Mouse (Mus musculus) spleen, postnatal 10 days (tissue): ENCODE measurements around the gene Vps52.
"Not testable (repeated sequence)": the region's sequence is repeated elsewhere in the genome, so short reads cannot be mapped to it uniquely, and the experiment has no call there.

Experiments used
- DNase-seq, 2 experiments: peaks; one replicate each; pipeline ENCODE4 v3.0.0; 2021 to 2022; ENCODE audit warnings: low spot score in 2 of 2

Gene Vps52

DNA sequence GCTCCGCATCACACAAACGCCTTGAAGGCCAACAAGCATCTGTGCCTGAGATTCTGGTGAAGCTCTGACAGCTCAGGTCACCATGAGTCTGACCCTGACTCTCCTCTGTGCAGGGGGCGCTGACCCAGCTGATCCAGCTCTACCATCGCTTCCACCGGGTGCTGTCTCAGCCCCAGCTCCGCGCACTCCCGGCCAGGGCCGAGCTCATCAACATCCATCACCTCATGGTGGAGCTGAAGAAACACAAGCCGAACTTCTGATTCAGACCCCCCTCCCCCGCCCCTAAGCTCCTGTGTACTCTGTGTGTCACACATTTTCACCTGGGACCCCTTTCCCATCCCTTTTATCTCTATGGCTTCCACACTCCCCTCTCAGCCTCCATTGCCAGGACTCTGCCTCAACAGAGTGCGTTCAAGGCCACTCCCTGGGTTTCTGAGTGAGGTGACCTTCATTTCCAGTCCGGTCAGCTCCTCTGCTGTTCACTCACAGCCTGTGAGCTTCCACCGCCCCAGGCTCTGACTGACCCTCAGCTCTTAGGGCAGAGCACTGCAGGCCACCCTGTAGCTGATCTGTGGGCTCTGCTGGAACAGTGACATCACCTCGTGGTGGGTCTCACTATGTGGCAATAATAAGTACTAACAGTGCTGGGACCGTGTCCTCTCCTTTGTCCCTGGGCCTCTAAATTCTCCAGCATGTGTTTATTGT lies 10.4 kb downstream of the Vps52 start:
- no peak for DNase-seq

DNA sequence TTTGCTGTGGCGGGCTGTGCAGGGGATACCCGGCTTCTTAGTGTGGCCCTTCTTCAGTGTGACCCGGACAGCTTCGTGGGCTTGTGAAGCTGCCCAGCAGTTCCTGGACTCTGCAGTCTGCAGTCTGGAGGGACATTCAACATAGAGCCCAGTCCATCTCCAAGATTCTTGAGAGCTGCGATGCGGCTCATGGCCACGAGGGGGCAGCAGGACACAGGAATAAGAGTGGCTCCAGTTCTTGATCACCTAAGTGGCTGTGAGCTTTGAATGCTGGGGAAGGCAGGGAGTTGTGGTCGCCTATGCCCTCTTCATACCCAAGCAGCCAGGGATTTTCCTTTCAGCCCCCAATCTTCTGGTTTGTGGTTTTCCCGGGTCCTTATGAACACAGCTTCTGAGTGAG lies 12.9 kb downstream of the Vps52 start:
- peak; percentile 75 to 83 for DNase-seq

DNA sequence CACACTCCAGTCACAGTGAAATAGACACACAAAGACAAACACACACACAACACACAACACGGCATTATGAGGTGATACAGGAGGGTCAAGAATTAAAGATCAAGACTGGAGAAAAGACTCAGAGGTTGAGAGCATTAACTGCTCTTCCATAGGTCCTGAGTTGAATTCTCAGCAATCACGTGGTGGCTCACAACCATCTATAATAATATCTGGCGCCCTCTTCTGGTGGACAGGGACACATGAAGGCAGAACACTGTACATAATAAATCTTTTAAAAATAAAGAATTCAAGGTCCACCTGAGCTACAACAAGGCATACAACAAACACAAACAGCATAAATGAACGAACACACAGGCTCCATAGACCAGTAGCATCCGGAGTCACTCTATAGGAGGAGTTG lies 13.3 kb downstream of the Vps52 start:
- DNase-seq, result peak in 1 of 2 experiments; percentile 66

DNA sequence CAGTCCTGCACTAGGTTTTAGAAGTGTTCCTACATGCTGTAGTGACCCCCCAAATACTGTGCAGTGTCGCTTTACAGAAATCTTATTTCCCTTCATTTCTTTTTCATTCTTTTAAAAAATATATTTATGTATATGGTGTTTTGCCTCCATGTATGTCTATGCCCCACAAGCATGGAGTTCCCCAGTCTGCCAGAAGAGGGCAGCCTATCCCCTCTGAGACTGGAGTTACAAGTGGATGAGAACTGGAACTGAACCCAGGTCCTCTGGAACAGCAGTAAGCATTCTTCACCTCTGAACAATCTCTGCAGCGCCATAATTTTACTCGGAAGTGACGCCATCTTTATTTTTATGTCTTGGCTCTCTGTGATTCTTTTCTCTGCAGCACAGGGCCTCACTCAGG lies 13.8 kb downstream of the Vps52 start:
- peak in 1 of 2 experiments; percentile 54 for DNase-seq

DNA sequence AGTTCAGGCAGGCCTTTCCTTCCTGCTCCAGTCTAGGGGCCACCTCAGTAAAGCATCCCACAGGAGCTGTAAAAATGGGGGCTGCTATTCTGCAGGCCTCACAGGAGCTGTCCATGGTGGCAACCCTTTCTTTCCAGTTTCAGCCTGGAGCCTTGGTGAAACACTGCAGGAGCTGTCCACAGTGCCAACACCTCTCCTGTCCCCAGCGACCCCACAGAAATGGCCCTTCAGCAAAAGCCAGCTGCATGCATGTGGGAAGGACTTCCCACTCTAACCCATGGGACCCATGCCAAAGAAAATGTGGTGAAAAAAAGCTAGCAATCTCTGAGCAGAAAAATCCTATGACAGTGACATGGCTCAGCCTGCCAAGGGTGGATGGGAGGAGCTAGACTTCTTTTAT lies 17.1 kb downstream of the Vps52 start:
- DNase-seq, result peak in 1 of 2 experiments; percentile 56

DNA sequence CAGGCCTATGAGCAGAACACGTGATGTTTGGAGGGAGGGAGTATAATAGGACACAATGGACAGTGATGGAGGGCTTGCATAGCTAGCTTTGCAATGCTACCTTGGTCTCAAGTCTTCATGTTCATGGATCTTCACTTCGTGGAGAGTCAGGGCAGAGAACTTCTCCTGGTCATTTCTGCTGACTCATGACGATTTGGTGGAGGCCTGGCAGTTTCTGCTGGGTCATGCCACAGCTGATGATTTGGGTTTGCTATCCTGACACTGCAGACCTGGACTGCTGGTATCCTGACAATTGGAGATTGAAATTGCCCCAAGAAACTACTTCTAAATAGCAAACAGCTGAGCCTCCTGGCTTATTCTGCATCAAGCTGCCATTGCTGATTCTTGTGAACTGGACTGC lies 18.0 kb downstream of the Vps52 start:
- no peak for DNase-seq

DNA sequence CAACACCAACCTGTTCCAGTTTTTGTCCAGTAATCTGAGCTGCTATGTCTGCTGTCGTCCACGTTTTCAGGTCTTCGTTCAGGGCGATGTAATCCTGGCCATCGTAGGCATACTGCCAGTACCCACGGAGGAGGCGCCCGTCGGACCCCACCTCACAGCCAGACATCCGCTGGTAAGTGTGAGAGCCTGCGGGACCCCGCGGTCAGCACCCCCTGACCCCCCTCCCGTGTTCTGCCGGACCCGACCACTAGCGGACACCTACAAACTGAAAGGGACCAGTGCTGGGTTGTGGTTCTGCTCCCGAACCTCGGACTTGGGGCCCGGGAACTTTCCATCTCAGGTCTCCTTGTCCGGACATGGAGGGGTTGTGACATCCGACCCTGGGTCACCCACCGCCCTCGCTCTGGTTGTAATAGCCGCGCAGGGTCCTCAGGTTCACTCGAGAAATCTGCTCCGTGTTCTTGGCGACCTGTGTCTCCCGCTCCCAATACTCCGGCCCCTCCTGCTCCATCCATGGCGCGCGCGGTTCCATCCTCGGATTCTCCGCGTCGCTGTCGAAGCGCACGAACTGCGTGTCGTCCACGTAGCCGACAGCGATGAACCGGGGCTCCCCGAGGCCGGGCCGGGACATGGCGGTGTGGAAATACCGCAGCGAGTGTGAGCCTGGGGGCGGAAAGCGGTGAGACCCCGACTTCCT lies 22.4 kb downstream of the Vps52 start:
- DNase-seq, result peak in 1 of 2 experiments; percentile 22

DNA sequence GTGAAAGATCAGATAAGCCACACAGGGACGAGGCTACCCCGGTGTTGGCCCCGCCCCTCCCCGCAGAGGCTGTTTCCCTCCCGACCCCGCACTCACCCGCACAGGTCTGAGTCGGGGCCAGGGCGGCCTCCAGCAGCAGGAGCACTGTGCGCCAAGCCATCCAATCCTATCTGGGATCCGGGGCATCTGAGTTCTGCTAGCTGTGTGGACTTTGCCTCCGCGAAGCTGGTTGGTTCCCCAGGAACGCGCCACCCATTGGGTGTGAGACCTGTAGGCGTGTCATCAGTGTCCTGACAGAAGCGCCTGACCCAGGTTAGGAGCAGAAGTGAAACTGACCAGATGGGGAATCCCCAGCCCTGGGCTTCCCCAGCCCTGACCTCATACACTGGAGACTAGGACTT lies 23.0 kb downstream of the Vps52 start:
- peak; percentile 55 to 81 for DNase-seq

DNA sequence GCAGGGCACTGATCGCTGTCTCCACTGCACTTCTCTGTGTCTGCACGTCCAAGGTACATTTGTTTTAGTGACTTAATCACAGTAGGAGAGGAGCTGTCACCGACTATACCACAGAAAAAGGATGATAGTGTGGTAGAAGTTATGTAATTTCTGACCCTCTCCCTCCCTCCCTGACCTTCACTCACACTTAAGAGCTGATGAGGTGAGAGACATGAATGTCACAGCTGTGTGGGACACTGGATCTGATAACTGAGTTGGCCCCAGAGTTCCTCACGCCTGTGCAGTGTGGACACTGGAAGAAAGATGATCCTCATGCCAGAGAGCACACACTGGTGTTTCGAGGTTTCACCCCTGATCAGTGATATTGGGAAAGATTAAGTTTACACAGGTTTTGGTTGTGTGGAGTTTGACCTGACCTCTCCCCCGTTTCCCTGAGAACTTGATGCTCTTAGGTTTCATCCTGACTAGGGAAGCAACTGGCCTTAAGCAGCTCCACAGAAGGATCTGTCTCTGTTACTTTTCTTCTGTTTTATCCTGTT lies 24.0 kb downstream of the Vps52 start:
- DNase-seq, result no peak

DNA sequence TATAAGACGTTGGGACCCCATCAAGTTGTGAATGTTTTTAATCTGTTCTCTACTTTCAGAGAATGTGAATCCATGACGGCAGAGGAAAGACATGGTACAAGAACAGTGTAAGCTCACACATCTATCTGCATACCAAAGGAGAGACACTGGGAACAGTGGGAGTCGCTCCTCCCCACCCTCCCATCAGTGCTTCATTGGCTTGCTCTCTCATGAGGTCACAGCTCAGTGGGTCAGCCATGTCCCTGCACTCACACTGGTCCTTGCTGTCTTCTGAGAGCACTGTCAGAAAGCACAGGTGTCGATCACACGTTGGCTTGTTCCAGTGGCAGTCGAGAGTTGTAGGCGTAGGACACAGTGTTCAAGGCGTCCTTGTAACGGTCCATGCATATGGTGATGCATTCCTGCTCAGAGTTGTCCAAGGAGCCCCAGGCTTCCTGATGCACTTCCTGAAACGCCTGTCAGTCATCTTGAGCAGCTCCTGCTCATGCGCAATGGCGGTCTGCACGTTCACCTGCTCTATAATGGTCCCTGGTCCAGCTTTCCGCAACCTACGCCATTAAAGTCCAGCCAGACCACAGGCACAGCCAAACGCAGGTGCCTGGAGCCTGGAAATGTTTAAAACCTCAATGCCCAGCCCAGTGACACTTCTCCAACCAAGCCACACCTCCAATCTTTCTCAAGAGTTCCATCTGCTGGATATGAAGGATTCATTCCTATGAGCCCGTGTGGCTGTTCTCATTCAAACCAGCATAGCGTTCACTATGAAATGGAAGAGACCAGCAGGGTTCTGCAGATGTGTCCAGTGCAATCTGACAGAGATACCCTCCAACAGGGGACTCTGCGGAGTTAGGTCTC lies 24.8 kb downstream of the Vps52 start:
- DNase-seq, result no peak

DNA sequence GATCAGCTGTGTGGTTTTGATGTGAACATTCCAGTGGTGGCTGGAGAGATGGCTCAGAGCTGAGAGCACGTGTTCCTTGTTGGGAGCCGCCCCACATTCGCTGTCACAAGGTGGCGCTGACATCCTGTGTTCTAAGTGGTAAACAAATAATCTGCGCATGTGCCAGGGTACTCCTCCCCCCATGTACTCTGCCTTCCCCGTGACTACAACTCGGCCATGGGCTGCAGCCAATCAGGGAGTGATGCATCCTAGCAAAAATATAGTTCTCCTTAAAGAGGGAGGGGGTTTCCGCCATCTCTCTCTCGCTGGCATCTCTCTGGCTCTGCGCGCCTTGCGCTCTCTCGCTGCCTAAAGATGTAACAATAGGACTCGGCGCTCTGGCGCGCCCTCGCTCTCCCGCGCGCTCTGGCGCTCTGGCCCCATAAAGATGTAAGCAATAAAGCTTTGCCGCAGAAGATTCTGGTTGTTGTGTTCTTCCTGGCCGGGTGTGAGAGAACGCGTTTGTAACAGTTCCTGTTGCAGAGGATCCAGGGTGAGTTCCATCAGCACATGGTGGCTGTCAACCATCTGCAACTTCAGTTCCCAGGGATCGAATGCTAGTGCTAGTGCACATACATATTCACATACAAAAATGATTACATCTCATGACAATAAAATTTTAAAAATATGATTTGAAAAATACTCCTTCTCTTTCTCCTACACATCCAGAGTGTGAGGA lies 25.7 kb downstream of the Vps52 start:
- peak; percentile 50 to 87 for DNase-seq

DNA sequence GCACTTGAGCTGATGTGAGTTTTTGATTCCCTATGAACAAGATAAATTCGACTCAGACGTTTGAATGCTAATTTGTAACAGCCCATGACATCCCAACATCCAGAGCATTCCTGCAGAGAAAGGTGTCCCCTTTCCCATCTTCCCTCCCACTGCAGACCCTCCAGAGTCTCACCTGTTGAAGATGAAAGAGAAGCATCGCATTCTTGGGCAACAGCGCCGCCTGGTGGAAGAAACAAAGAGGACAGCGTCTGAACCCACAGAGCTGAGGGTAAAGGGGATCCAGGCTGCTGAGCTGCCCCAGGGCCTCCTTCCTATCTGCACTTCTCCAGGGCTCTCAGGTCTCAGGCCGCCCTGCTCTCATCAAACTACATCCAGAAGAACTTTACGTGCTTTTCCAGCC lies 26.5 kb downstream of the Vps52 start:
- DNase-seq, result peak; percentile 68 to 85

DNA sequence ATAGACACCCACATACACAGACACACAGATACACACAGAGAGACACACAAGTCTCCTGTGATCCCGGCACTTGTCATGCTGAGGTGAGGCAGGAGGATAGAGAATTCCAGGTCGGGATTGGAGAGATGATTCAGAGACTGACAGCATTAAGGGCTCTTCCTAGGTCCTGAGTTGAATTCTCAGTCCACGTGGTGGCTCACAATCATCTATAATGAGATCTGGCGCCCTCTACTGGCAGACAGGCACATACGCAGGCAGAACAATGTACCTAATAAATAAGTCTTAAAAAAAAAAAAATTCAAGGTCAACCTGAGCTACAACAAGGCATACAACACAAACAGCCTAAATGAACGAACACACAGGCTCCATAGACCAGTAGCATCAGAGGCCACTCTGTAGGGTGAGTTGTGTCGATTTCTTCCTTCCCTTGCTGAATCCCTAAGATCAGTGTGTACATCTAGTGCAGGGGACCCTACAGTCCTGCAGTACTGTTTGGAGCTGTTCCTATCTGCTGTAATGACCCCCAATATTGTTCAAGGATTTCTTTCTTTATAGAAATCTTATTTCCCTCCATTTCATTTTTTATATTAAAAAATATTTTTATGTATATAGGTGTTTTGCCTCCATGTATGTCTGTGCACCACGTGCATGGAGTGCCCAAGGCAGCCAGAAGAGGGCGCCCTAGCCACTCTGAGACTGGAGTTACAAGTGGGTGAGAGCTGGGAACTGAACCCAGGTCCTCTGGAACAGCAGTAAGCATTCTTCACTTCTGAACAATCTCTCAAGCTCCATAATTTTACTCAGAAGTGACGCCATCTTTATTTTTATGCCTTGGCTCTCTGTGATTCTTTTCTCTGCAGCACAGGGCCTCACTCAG lies 36.4 kb downstream of the Vps52 start:
- DNase-seq, result peak; percentile 37 to 81

DNA sequence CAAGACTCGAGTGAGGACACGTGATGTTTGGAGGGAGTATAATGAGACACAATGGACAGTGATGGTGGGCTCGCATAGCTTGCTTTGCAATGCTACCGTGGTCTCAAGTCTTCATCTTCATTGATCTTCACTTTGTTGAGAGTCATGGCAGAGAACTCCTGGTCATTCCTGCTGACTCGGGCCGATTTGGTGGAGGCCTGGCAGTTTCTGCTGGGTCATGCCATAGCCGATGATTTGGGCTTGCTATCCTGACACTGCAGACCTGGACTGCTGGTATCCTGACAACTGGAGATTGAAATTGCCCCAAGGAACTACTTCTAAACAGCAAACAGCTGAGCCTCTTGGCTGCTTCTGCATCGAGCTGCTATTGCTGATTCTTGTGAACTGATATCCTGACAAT lies 39.3 kb downstream of the Vps52 start:
- DNase-seq, result no peak

DNA sequence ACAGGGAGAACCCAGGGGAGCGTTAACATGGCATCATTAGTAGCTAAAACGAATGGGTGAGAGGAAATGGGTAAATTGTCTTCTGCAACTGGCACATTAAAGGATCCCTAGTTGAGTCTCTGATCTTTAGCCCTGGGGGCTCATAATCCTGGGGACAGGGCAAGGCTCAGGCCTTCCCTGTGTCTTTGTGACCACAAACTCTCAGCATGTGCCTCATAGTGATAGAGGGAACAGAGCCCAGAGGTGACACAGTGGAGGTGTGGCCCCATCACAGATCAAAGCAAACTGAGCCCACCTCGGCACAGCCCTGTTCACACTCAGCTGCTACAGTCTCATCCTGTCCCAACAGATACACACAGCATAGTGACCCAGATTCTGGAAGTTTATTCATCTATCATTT lies 40.0 kb downstream of the Vps52 start:
- no peak for DNase-seq

DNA sequence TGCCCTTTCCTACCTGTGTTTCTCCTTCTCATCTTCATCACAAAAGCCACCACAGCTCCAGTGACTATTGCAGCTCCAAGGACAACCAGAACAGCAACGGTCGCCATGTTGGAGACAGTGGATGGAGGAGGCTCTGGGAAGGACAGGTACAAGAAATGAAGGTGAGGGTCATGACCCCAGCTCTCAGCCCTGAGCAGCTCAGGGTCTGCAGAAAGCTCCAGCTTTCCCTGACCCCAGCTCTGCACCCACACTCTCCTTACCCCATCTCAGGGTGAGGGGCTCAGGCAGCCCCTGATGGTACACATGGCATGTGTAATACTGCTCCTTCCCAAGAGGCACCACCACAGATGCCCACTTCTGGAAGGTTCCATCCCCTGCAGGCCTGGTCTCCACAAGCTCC lies 41.4 kb downstream of the Vps52 start:
- not testable (repeated sequence) for DNase-seq

DNA sequence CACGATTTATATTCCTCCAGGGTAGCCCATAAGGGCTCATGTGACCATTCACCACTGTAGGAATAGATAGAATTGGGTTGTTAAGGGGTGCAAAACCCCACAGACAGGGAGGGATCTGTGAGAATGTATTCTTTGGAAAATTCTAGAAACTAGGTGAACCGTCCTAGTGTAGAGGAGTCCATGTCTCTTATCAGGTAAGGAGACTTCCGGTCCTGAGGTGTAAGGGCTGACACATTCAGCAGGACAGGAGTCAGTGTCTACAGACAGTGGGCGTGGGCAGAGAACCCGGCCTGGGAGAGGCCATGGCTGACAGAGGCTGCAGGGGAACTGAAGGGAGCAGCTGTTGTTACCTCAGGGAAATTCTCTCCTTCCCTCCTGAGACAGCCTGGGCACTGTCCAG lies 43.1 kb downstream of the Vps52 start:
- not testable (repeated sequence) for DNase-seq

DNA sequence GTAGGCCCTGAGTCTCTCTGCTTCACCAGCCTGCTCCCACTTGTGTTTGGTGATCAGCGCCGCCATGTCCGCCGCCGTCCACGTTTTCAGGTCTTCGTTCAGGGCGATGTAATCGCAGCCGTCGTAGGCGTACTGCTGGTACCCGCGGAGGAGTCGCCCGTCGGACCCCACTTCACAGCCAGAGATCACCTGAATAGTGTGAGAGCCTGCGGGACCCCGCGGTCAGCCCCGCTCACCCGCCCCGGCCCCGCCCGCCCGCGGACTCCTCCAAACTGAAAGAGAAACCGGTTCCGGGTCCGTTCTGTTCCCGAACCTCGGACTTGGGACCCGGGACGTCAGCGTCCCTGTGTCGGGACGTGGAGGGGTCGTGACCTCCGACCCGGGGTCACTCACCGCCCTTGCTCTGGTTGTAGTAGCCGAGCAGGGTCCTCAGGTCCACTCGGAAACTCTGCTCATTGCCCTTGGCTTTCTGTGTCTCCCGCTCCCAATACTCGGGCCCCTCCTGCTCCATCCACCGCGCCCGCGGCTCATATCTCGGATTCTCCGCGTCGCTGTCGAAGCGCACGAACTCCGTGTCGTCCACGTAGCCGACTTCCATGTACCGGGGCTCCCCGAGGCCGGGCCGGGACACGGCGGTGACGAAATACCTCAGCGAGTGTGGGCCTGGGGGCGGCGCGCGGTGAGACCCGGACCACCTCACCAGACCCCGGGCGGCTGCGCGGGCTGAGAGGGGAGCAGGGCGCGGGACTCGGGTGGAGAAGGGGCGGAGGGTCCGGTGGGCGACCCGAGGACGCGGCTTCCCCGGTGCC lies 43.9 kb downstream of the Vps52 start:
- DNase-seq, result peak; percentile 33 to 59

DNA sequence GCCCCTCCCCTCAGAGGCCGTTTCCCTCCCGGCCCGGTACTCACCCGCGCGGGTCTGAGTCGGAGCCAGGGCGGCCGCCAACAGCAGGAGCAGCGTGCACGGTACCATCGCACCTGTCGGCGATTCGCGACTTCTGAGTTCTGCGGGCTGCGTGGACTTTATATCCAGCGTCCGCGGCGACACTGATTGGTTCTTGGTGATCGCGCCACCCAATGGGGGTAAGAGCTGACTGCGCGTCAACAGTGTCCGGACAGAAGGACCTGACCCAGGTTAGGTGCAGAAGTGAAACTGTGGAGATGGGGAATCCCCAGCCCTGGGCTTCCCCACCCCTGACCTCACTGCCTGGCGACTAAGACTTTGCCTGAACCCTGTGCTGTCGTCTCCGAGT lies 44.5 kb downstream of the Vps52 start, which contains the start of gene H2-K1:
TSS of gene H2-K1 (minus strand) at position 198 of the 388 bp plus-strand sequence.
- DNase-seq, result peak; percentile 79 to 92

DNA sequence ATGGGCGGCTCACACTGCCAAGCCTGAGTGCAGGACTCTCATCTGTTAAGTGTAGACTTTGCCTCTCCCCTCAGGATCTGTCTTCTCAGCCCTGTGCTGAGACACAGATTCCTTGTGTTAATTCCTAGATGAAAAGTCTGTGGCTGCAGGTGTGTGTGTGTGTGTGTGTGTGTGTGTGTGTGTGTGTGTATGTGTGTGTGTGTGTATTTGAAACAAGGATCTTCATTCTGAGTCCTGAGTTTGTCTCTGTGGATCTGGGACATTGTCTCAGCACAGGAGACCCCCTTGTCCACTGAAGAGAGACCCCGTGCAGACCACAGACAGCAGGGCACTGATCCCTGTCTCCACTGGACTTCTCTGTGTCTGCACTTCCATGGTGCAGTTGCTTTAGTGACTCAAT lies 45.2 kb downstream of the Vps52 start:
- not testable (repeated sequence) for DNase-seq
